Mouse (Mus musculus) neural tube, embryonic 11.5 days (tissue): ENCODE results near the gene Tmem56. TPM values are rescaled to one million over a fixed set of nuclear protein-coding genes. Genes with fewer than 3 reads are reported as not detected.

Experiments used
- ATAC-seq: fragments of 200-750 bp; cut with Nextera tagmentation; 2 replicates; pipeline ENCODE4 v1.8.0; 2017; ENCODE audit warnings: moderate number of reproducible peaks, mild to moderate bottlenecking, moderate TSS enrichment, moderate library complexity; ENCODE audit not compliant: insufficient read depth, low FRiP score, low TSS enrichment
- DNase-seq: peaks from one replicate; pipeline ENCODE4 v3.0.0-alpha.2; 2015; ENCODE audit warnings: low spot score
- H3K27ac ChIP-seq: fragments of 300-500 bp; sonication (generic); 2 replicates; pipeline ENCODE4 v1.5.1; 2014; ENCODE audit warnings: low read depth, mild to moderate bottlenecking, low read length
- H3K27me3 ChIP-seq: fragments of 300-500 bp; sonication (generic); 2 replicates; pipeline ENCODE4 v1.6.1; 2014; ENCODE audit warnings: mild to moderate bottlenecking, low read length, mixed read lengths; ENCODE audit not compliant: control insufficient read depth, insufficient read depth
- H3K36me3 ChIP-seq: fragments of 300-500 bp; sonication (generic); 2 replicates; pipeline ENCODE4 v1.6.1; 2014; ENCODE audit warnings: mild to moderate bottlenecking, low read length, moderate library complexity, mixed read lengths; ENCODE audit not compliant: control insufficient read depth, insufficient read depth
- H3K4me1 ChIP-seq: fragments of 300-500 bp; sonication (generic); 2 replicates; pipeline ENCODE4 v1.6.1; 2014; ENCODE audit warnings: low read length, mixed read lengths; ENCODE audit not compliant: control insufficient read depth, insufficient read depth
- H3K4me2 ChIP-seq: fragments of 300-500 bp; sonication (generic); 2 replicates; pipeline ENCODE4 v1.6.1; 2014; ENCODE audit warnings: low read depth, mild to moderate bottlenecking, moderate library complexity
- H3K4me3 ChIP-seq: fragments of 300-500 bp; sonication (generic); 2 replicates; pipeline ENCODE4 v1.5.1; 2014; ENCODE audit warnings: low read depth, low read length
- H3K9ac ChIP-seq: fragments of 300-500 bp; sonication (generic); 2 replicates; pipeline ENCODE4 v1.6.1; 2014; ENCODE audit warnings: mild to moderate bottlenecking, low read length
- H3K9me3 ChIP-seq: fragments of 300-500 bp; sonication (generic); 2 replicates; pipeline ENCODE4 v1.6.1; 2016; ENCODE audit warnings: low read length; ENCODE audit not compliant: control insufficient read depth
- WGBS: fragments of 180-500 bp; shearing (Covaris S2); extraction: QIAGEN DNeasy Blood & Tissue Kit; methylation state at CpG from one replicate; pipeline ENCODE4 v1.1.7; 2014; 5-methylcytosine and 5-hydroxymethylcytosine counted together
- polyA plus RNA-seq: library from polyadenylated mRNA; unstranded; fragments of >200 nt; fragmentation: Nextera tagmentation; extraction: Ambion mirVana; gene quantifications from 2 replicates; pipeline ENCODE4 v1.2.1, GENCODE M21; 2014

The Tmem56 gene
- polyA plus RNA-seq, 1 experiment from 2014 or later = 1.1 TPM

DNA sequence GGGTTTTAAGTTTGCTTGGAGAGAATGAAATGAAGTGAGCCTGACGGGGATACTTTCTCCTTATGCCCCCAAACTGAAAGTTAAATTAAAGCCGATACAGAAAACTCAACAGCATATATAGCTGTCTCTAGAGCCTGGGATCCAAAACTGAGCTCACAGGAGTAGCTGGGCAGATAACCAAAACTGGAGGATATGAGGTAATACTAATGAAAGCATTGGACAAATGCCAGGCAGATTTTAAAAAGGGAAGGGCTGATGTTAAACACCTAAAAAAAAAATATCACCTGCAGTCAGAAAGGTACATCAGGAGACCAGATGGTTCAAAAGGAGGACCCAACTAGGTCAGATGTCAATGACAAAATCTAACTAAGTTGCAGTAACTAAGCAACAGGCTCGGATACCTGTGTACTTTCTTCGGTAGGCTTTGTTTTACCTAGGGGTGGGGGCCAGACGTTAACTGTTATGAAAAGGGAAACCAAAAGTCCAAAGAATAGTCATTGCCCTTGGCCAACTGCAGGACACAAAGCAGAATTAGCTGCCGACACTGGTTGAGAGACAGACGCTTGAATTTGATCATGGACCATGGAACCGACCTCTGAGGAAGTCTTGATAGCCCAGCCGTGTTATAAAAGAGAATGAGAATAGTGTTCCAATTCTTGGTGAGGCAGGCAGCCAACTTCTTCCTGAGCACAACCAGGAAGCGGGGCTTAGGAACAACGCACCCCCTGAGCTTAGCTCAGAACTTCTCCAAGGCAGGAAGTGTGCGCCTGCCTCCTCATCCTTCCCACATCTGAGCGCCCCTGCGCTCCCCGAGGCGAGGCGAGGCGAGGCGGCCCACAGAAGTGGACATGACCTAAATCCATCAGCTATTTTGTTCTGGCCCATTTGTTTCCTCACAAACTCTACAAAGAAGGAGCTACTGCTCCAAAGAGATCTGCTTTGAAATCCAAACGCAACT is 24.1 kb downstream of the Tmem56 start:
- peaks cover 19% of the 10 kb centered on the region for H3K27me3 ChIP-seq
- 80% methylated on average over 20 of the region's 20 CpGs for WGBS
- no peaks in the 10 kb centered on the region for H3K9me3 ChIP-seq
- no peak overlapping the region for H3K9ac ChIP-seq
- DNase-seq (no peak), ATAC-seq (no peak)
- no peaks in the 10 kb centered on the region for H3K4me1 ChIP-seq
- no peak overlapping the region for H3K4me3 ChIP-seq
- no peak overlapping the region for H3K27ac ChIP-seq
- no peaks in the 10 kb centered on the region for H3K36me3 ChIP-seq
- H3K4me2 ChIP-seq = no peak overlapping the region

DNA sequence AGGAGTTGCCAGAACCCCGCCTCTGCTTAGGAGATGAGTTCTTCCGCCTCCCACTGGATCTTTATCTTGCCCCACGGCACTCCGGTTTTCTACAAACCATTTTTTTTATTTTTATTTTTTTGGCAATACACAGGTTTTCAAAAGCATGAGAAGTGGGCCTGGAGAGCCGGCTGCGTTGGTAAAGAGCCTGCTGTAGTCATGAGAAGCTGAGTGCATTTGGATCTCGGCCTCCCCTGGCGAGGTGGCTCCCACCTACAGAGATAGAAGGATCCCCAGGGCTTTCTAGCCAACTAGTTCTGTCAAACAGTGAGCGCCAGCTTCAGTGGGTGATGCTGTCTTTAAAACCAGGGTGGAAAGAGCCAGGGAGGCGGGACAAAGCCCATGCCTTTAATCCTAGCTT is 25.5 kb downstream of the Tmem56 start:
- DNase-seq (no peak), ATAC-seq (no peak)
- H3K36me3 ChIP-seq = no peaks in the 10 kb centered on the region
- no peak overlapping the region for H3K9ac ChIP-seq
- 84% methylated on average over 10 of the region's 10 CpGs for WGBS
- H3K9me3 ChIP-seq = no peaks in the 10 kb centered on the region
- H3K27ac ChIP-seq = no peak overlapping the region
- no peaks in the 10 kb centered on the region for H3K4me1 ChIP-seq
- H3K27me3 ChIP-seq = peaks cover 13% of the 10 kb centered on the region
- no peak overlapping the region for H3K4me2 ChIP-seq
- H3K4me3 ChIP-seq = no peak overlapping the region

DNA sequence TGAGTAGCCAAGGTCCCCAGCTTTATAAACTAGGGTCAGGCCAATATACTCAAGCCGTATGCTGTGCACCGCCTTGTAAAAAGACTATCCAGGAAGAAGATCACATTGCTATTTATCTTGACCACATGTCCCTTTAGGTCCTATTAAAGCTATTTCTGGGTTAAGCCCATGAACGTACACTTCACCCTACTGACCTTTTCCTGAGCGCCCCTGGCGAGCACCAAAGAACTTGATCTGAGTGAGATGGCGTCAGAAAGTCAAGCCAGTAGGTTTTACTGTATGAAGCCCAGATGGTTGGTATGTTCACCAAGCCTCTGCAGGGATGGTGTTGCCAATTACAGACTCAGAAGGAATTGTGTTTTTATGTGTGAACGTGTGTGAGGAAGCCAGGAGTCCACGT is 26.8 kb downstream of the Tmem56 start:
- H3K9me3 ChIP-seq = no peaks in the 10 kb centered on the region
- no peak overlapping the region for H3K27ac ChIP-seq
- H3K4me2 ChIP-seq = no peak overlapping the region
- DNase-seq (no peak), ATAC-seq (no peak)
- H3K36me3 ChIP-seq = no peaks in the 10 kb centered on the region
- H3K27me3 ChIP-seq = peaks cover 6% of the 10 kb centered on the region
- H3K4me1 ChIP-seq = no peaks in the 10 kb centered on the region
- no peak overlapping the region for H3K9ac ChIP-seq
- no peak overlapping the region for H3K4me3 ChIP-seq
- WGBS = 90% methylated on average over 8 of the region's 8 CpGs

DNA sequence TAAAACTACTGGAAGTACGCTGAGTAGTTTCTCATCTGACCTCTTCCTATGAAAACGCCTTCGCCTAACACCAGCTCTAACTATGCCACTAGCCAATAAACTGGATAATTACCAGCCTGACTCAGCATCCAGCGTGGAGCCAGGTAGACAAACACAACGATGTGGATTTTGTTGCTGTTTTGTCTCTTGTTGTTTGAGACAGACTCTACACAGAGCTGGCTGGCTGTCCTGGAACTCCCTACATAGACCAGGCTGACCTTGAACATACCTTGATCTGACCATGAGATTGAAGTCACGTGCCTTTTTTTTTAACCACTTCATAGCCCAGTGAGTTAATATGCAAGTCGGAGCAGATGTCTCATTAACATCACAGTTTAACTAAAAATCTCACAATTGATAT is 27.4 kb downstream of the Tmem56 start:
- H3K36me3 ChIP-seq = no peaks in the 10 kb centered on the region
- H3K4me2 ChIP-seq = no peak overlapping the region
- no peaks in the 10 kb centered on the region for H3K9me3 ChIP-seq
- peaks cover 1% of the 10 kb centered on the region for H3K27me3 ChIP-seq
- ATAC-seq (no peak), DNase-seq (no peak)
- no peaks in the 10 kb centered on the region for H3K4me1 ChIP-seq
- WGBS = 91% methylated on average over 7 of the region's 7 CpGs
- H3K27ac ChIP-seq = no peak overlapping the region
- no peak overlapping the region for H3K4me3 ChIP-seq
- H3K9ac ChIP-seq = no peak overlapping the region

DNA sequence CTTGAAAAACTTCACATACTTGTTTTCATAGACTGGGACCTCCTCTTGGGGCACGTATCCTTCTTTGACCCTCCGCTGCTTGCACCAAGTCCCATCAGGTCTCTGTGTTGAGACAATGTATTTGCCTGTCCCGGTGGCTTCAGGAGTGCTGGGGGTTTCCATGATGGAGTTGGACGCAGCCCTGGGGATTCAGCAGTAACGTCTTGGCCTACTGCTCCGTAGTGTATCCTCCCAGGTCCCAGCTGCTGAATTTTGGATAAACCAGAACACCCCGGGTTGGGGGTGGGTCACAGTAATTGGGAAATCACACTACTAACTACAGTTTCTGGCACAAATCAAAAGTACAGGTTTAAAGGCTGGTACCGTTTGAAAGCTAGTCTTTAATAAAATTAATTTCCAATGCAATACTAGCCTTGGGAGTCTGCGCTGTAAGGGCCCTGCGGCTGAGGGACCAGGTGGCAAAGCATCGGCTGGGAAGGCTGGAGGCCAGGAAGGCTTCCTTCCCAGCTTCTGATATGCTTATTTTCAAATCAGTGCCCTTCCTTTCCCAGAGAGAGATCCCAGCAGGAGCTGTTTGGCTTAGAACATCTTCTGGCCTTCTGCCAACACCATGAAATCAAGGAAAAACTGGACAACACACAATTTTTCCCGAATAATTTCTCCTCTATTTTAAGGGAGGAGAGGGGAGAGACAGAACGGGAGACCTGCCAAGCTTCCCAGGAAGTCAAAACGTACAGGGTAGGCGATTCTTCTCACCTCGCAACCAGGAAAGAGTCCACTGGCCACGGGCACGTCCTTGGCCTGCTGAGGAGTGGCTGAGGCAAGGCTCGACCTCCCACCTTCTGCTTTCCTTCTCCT is 32.1 kb downstream of the Tmem56 start:
- no peak overlapping the region for H3K9ac ChIP-seq
- H3K4me3 ChIP-seq = no peak overlapping the region
- no peak overlapping the region for H3K27ac ChIP-seq
- no peak for DNase-seq
- no peaks in the 10 kb centered on the region for H3K4me1 ChIP-seq
- H3K9me3 ChIP-seq = no peaks in the 10 kb centered on the region
- H3K4me2 ChIP-seq = no peak overlapping the region
- no peak for ATAC-seq
- H3K27me3 ChIP-seq = no peaks in the 10 kb centered on the region
- WGBS = 86% methylated on average over 19 of the region's 19 CpGs
- H3K36me3 ChIP-seq = no peaks in the 10 kb centered on the region

DNA sequence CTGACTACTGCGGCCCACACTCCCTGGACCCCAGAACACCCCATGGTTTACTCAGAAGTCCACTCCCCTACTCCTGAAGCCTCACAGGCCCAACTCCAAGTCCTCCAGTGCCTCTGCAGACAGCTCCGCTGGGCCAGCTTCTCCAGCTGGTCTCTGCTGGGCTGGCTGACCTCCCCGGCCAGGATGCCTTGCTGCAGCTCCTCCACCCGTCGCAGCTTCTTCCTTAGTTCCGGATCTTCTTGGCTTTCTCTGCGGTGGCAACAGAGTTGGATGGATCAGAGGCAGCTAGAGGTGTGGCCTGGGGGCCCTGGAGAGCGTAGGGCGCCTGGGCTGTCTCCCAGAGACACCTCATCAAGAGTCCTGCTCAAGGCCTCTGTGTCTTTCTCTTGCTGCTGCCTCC is 32.9 kb downstream of the Tmem56 start:
- Histone ChIP-seq H3K4me2 (no peak overlapping the region), H3K36me3 (no peaks in the 10 kb centered on the region), H3K27me3 (no peaks in the 10 kb centered on the region), H3K4me1 (no peaks in the 10 kb centered on the region), H3K9ac (no peak overlapping the region), H3K4me3 (no peak overlapping the region), H3K27ac (no peak overlapping the region), H3K9me3 (no peaks in the 10 kb centered on the region)
- no peak for ATAC-seq
- WGBS = 87% methylated on average over 9 of the region's 9 CpGs
- DNase-seq = no peak

DNA sequence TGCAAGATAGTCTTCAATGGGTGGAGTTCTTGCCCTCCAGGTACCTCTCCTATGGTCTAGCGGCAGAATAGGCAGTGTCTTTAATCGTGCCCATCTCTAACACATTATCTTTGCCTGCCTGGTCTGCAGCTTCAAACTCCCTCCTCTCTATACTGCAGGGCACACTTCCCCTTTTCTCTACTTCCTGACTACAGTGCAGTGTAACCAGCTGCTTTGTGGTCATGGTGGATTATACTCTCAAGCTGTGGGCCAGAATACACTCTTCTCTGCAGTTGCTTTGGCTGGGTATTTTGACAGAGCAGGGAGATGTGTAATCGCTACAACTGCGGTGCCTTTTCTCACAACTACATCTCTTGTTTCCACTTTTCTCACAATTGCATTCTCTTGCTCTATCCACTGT is 40.0 kb downstream of the Tmem56 start:
- Histone ChIP-seq H3K9me3 (no peaks in the 10 kb centered on the region), H3K4me3 (no peak overlapping the region), H3K36me3 (no peaks in the 10 kb centered on the region), H3K4me2 (no peak overlapping the region), H3K27ac (no peak overlapping the region), H3K9ac (no peak overlapping the region), H3K4me1 (peaks cover 5% of the 10 kb centered on the region), H3K27me3 (no peaks in the 10 kb centered on the region)
- DNase-seq (no peak), ATAC-seq (no peak)
- WGBS = 96% methylated on average over 4 of the region's 4 CpGs

DNA sequence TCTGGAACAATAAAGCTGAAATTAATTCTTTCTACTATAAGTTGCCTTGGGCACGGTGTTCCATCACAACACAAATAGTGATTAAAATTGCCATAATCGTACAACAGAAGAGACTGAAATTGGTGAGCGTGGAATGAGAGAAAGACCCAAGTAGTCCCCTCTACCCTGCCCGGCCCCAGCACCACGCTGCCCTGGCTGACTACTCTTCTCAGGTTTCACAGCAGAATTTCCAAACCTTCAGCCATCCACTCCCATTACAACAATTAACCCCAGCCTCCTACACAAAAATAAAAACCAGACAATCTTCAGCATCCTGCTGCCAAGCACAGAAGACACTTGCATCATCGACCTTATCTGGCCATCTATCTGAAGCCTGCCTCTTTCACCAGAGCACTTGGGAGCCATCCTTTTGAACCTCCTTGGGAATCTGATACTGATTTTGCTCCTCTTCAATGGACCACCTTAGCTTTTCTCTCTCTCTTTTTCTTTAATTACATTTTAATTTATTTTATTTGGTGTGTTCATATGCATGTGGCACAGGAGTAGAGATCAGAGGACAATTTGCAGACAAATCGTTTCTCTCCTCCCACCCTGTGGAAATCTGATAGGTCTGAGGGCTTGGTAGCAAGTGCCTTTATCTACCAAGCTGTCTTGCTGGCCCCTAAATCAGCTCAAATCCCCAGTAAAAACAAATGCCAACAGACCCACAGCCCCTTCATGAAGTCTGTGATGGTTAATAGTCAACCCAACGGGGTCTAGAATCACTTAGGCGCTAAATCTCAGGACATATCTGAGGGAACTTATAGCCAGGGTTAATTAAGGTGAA is 40.6 kb downstream of the Tmem56 start:
- H3K4me3 ChIP-seq = no peak overlapping the region
- 74% methylated on average over 9 of the region's 9 CpGs for WGBS
- DNase-seq (no peak), ATAC-seq (no peak)
- H3K27ac ChIP-seq = no peak overlapping the region
- no peaks in the 10 kb centered on the region for H3K36me3 ChIP-seq
- H3K27me3 ChIP-seq = no peaks in the 10 kb centered on the region
- no peak overlapping the region for H3K4me2 ChIP-seq
- peaks cover 5% of the 10 kb centered on the region for H3K4me1 ChIP-seq
- H3K9ac ChIP-seq = no peak overlapping the region
- no peaks in the 10 kb centered on the region for H3K9me3 ChIP-seq
